Mouse (Mus musculus): ENCODE measurements at regions not wholly inside any gene's neighbourhood (a gene's known extent, or its start where the extent isn't known, plus 50 kb on each side); places are given as distances from the start of the nearest gene placed in this dataset.

DNA sequence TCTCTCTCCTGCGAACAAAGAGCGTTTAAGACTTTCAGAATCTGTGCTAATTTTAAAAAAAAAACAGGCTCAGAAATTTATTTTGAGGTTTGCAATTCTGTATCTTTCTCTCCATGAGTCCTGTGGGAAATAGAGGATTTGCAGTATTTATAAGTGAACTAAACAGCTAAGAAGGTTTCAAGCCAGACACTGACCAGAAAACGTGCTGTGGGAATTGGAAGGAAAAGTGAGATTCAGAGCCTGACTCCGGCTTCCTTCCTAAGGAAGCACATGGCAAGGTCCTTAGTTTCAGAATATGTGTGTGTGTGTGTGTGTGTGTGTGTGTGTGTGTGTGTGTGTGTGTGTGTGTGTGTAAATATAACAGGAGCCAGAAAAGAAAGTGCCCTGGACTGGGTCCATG, 629.2 kb downstream of the Triml1 start:
- DNase-seq, result peak; percentile 1 to 2
